Mouse (Mus musculus) thymus, postnatal 14 days (tissue): ENCODE data around the gene Sipa1l2.

Experiments used
- DNase-seq: peaks from one replicate; pipeline ENCODE4 v3.0.0; 2021

Sipa1l2 gene

GRCm38 (mm10) chr8:125510861-125511668, 58.5 kb downstream of the Sipa1l2 start:
- DNase-seq, result no peak

GRCm38 (mm10) chr8:125509776-125510175, 59.8 kb downstream of the Sipa1l2 start:
- no peak for DNase-seq

GRCm38 (mm10) chr8:125509175-125509574, 60.4 kb downstream of the Sipa1l2 start:
- no peak for DNase-seq

GRCm38 (mm10) chr8:125507291-125507690, 62.3 kb downstream of the Sipa1l2 start:
- DNase-seq, result no peak

GRCm38 (mm10) chr8:125504605-125505257, 64.9 kb downstream of the Sipa1l2 start:
- DNase-seq, result peak; percentile 55

- DNase-seq, result no peak
These were observed 65.8 kb downstream of the Sipa1l2 start for GRCm38 (mm10) chr8:125503808-125504207.

- no peak for DNase-seq
These were observed 66.8 kb downstream of the Sipa1l2 start for GRCm38 (mm10) chr8:125502828-125503227.

- no peak for DNase-seq
These were observed 69.6 kb downstream of the Sipa1l2 start for GRCm38 (mm10) chr8:125500005-125500404.

- no peak for DNase-seq
These were observed 71.1 kb downstream of the Sipa1l2 start for GRCm38 (mm10) chr8:125498508-125498907.

- DNase-seq, result no peak
These were observed 74.1 kb downstream of the Sipa1l2 start for GRCm38 (mm10) chr8:125495545-125495944.

- DNase-seq, result no peak
These were observed 76.3 kb downstream of the Sipa1l2 start for GRCm38 (mm10) chr8:125493254-125493815.

GRCm38 (mm10) chr8:125492416-125492815, 77.2 kb downstream of the Sipa1l2 start:
- DNase-seq, result no peak

- DNase-seq, result no peak
These were observed 80.9 kb downstream of the Sipa1l2 start for GRCm38 (mm10) chr8:125488747-125489146.

- no peak for DNase-seq
These were observed 83.9 kb downstream of the Sipa1l2 start for GRCm38 (mm10) chr8:125485715-125486114.

- no peak for DNase-seq
These were observed 84.9 kb downstream of the Sipa1l2 start for GRCm38 (mm10) chr8:125484530-125485196.

- no peak for DNase-seq
These were observed 87.0 kb downstream of the Sipa1l2 start for GRCm38 (mm10) chr8:125482491-125483096.

- DNase-seq, result no peak
These were observed 94.7 kb downstream of the Sipa1l2 start for GRCm38 (mm10) chr8:125474876-125475275.

- no peak for DNase-seq
These were observed 98.2 kb downstream of the Sipa1l2 start for GRCm38 (mm10) chr8:125471374-125471773.

- no peak for DNase-seq
These were observed 104.3 kb downstream of the Sipa1l2 start for GRCm38 (mm10) chr8:125465156-125465821.

GRCm38 (mm10) chr8:125462901-125463300, 106.7 kb downstream of the Sipa1l2 start:
- no peak for DNase-seq

- DNase-seq, result peak; percentile 35
These were observed 108.1 kb downstream of the Sipa1l2 start for GRCm38 (mm10) chr8:125461504-125461903.

GRCm38 (mm10) chr8:125460602-125461001, 109.0 kb downstream of the Sipa1l2 start:
- no peak for DNase-seq
